Mouse (Mus musculus) cortical plate, adult 2 months (tissue): ENCODE measurements around the gene Fbxo2.

Source experiments
- CTCF ChIP-seq: fragments of 200-500 bp; IDR thresholded peaks from 2 replicates; pipeline ENCODE4 v1.5.1; 2011; ENCODE audit warnings: mild to moderate bottlenecking, control low read depth, low read length; ENCODE audit not compliant: insufficient read depth; ENCODE audit errors: extremely low read depth
- POLR2A ChIP-seq: fragments of 200-500 bp; IDR thresholded peaks from 2 replicates; pipeline ENCODE4 v1.6.1; 2011; ENCODE audit warnings: mild to moderate bottlenecking, low read length, control low read depth; ENCODE audit not compliant: insufficient read depth; ENCODE audit errors: extremely low read depth

GRCm38 (mm10) chr4:148151267-148152168 lies 8.9 kb upstream of the Fbxo2 start, which contains the start of gene Fbxo6:
- TF ChIP-seq CTCF (peak; percentile 44), POLR2A (peak; percentile 62)
